Mouse (Mus musculus) kidney, adult 8-10 months (tissue): ENCODE results near the gene Actn4.

Experiments used
- DNase-seq, 2 experiments: peaks; one replicate each; pipeline ENCODE4 v3.0.0; 2022

Gene Actn4

GRCm38 (mm10) chr7:28881199-28881598 is 80.9 kb downstream of the Actn4 start, which contains the start of gene Capn12:
TSS of gene Capn12 (plus strand) at chr7:28881422.
- DNase-seq, result no peak

GRCm38 (mm10) chr7:28880554-28880953 is 81.6 kb downstream of the Actn4 start:
- no peak for DNase-seq

GRCm38 (mm10) chr7:28879606-28880005 is 82.5 kb downstream of the Actn4 start:
- DNase-seq, result no peak

- no peak for DNase-seq
Measured at GRCm38 (mm10) chr7:28877856-28878255, 84.3 kb downstream of the Actn4 start.

GRCm38 (mm10) chr7:28877155-28877554 is 85.0 kb downstream of the Actn4 start:
- no peak for DNase-seq

- no peak for DNase-seq
Measured at GRCm38 (mm10) chr7:28876099-28876498, 86.0 kb downstream of the Actn4 start.

GRCm38 (mm10) chr7:28874565-28874964 is 87.6 kb downstream of the Actn4 start:
- DNase-seq, result no peak

GRCm38 (mm10) chr7:28870901-28871664 is 91.1 kb downstream of the Actn4 start:
- DNase-seq, result no peak

GRCm38 (mm10) chr7:28867508-28868340 is 94.4 kb downstream of the Actn4 start:
- peak; percentile 65 to 77 for DNase-seq

GRCm38 (mm10) chr7:28866769-28867507 is 95.2 kb downstream of the Actn4 start:
- no peak for DNase-seq

GRCm38 (mm10) chr7:28865481-28866300 is 96.4 kb downstream of the Actn4 start:
- DNase-seq, result peak; percentile 62 to 74

GRCm38 (mm10) chr7:28864288-28864750 is 97.8 kb downstream of the Actn4 start:
- DNase-seq, result no peak

GRCm38 (mm10) chr7:28863540-28863939 is 98.6 kb downstream of the Actn4 start, which contains the start of gene Lgals7:
TSS of gene Lgals7 (plus strand) at chr7:28863853.
- DNase-seq, result no peak

GRCm38 (mm10) chr7:28862817-28863499 is 99.2 kb downstream of the Actn4 start:
- no peak for DNase-seq

- DNase-seq, result no peak
Measured at GRCm38 (mm10) chr7:28860898-28861297, 101.2 kb downstream of the Actn4 start.

- no peak for DNase-seq
Measured at GRCm38 (mm10) chr7:28859953-28860352, 102.2 kb downstream of the Actn4 start.

GRCm38 (mm10) chr7:28850642-28851041 is 111.5 kb downstream of the Actn4 start:
- DNase-seq, result no peak

- no peak for DNase-seq
Measured at GRCm38 (mm10) chr7:28849700-28850236, 112.4 kb downstream of the Actn4 start.

- no peak for DNase-seq
Measured at GRCm38 (mm10) chr7:28847273-28847672, 114.9 kb downstream of the Actn4 start.
